Mouse (Mus musculus) midbrain, postnatal 0 days (tissue): Measurements from ENCODE around the gene Peli2. TPM values are rescaled to one million over a fixed set of nuclear protein-coding genes. Genes with fewer than 3 reads are reported as not detected.

Experiments used
- ATAC-seq: fragments of 200-750 bp; cut with Nextera tagmentation; 2 replicates; pipeline ENCODE4 v1.8.0; 2017; ENCODE audit warnings: moderate number of reproducible peaks, mild to moderate bottlenecking, moderate TSS enrichment, moderate library complexity; ENCODE audit not compliant: low FRiP score
- DNase-seq: peaks from one replicate; pipeline ENCODE4 v3.0.0-alpha.2; 2015; ENCODE audit warnings: low spot score
- H3K27ac ChIP-seq: fragments of 300-500 bp; sonication (generic); 2 replicates; pipeline ENCODE4 v1.5.1; 2014; ENCODE audit warnings: low read depth, mild to moderate bottlenecking, low read length, mixed read lengths
- H3K27me3 ChIP-seq: fragments of 300-500 bp; sonication (generic); 2 replicates; pipeline ENCODE4 v1.6.1; 2014; ENCODE audit warnings: low read length, control low read depth, mixed read lengths; ENCODE audit not compliant: insufficient read depth
- H3K36me3 ChIP-seq: fragments of 300-500 bp; sonication (generic); 2 replicates; pipeline ENCODE4 v1.6.1; 2014; ENCODE audit warnings: low read length, control low read depth, mixed read lengths; ENCODE audit not compliant: insufficient read depth
- H3K4me1 ChIP-seq: fragments of 300-500 bp; sonication (generic); 2 replicates; pipeline ENCODE4 v1.6.1; 2014; ENCODE audit warnings: mild to moderate bottlenecking, control low read depth, antibody characterized with exemption, low read length, mixed read lengths; ENCODE audit not compliant: insufficient read depth
- H3K4me2 ChIP-seq: fragments of 300-500 bp; sonication (generic); 2 replicates; pipeline ENCODE4 v1.6.1; 2014; ENCODE audit warnings: low read depth, mild to moderate bottlenecking, low read length, mixed read lengths; ENCODE audit not compliant: poor library complexity, severe bottlenecking
- H3K4me3 ChIP-seq: fragments of 300-500 bp; sonication (generic); 2 replicates; pipeline ENCODE4 v1.5.1; 2014; ENCODE audit warnings: low read depth, mild to moderate bottlenecking, low read length, moderate library complexity
- H3K9ac ChIP-seq: fragments of 300-500 bp; sonication (generic); replicated peaks from 2 replicates; pipeline ENCODE4 v1.6.1; 2014; ENCODE audit warnings: mild to moderate bottlenecking, low read length, moderate library complexity, mixed read lengths; ENCODE audit not compliant: poor library complexity, severe bottlenecking
- H3K9me3 ChIP-seq: fragments of 300-500 bp; sonication (generic); 2 replicates; pipeline ENCODE4 v1.6.1; 2016; ENCODE audit warnings: low read length, control low read depth
- CTCF ChIP-seq: IDR thresholded peaks from 2 replicates; pipeline ENCODE4 v1.5.1; 2016; ENCODE audit warnings: antibody characterized with exemption, mild to moderate bottlenecking
- WGBS: fragments of 180-500 bp; shearing (Covaris S2); extraction: QIAGEN DNeasy Blood & Tissue Kit; methylation state at CpG from one replicate; pipeline ENCODE4 v1.1.7; 2014; 5-methylcytosine and 5-hydroxymethylcytosine counted together
- polyA plus RNA-seq: library from polyadenylated mRNA; unstranded; fragments of >200 nt; fragmentation: Nextera tagmentation; extraction: Ambion mirVana; gene quantifications from 2 replicates; pipeline ENCODE4 v1.2.1, GENCODE M21; 2015
- total RNA-seq: library from RNA; depleted of rRNA; stranded (reverse); fragments of >200 nt; gene quantifications from 2 replicates; pipeline ENCODE4 v1.2.3, GENCODE M21; 2014

The Peli2 gene
- total and polyA plus RNA-seq, 2 experiments from 2014 or later: 6.5 to 22.3 TPM

GRCm38 (mm10) chr14:48121529-48122517 lies 1.2 kb downstream of the Peli2 start:
- Histone ChIP-seq H3K36me3 (no peaks in the 10 kb centered on the region), H3K4me3 (peak overlapping the region; percentile 85), H3K9me3 (no peaks in the 10 kb centered on the region), H3K4me2 (peak overlapping the region; percentile 95), H3K27me3 (no peaks in the 10 kb centered on the region), H3K27ac (peak overlapping the region; percentile 78), H3K4me1 (0 out of 2 replicates have a peak, but pooled peaks cover 5% of the 10 kb centered on the region), H3K9ac (peak overlapping the region; percentile 78)
- peak; percentile 48 for DNase-seq
- no peak for ATAC-seq
- WGBS: under 1% methylated on average over 32 of the region's 32 CpGs
- no peak for TF ChIP-seq CTCF

DNA sequence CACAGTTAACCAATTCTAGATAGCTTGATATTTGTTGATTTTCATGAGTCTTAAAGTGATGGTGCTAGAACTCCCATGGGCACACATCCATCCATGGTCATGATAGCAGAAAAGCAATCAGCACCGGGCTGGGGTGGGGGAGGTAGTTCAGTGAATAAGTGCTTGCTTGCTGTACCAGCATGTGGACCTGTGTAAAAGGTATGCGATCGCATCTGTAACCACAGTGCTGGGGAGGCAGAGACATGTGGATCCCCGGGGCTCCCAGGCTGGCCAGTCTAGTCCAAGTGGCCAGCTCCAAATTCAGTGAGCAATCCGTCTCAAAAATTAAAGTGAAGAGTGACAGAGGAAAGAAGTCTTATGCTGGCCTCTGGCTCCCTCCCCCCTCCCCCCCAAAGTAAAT lies 3.4 kb downstream of the Peli2 start:
- 66% methylated on average over 5 of the region's 5 CpGs for WGBS
- no peaks in the 10 kb centered on the region for H3K36me3 ChIP-seq
- H3K27me3 ChIP-seq: no peaks in the 10 kb centered on the region
- H3K4me1 ChIP-seq: peaks cover 6% of the 10 kb centered on the region; the same call in 1 of the 2 replicates
- no peak overlapping the region for H3K27ac ChIP-seq
- no peaks in the 10 kb centered on the region for H3K9me3 ChIP-seq
- DNase-seq: no peak
- H3K4me2 ChIP-seq: no peak overlapping the region
- ATAC-seq: no peak
- H3K9ac ChIP-seq: no peak overlapping the region
- no peak for TF ChIP-seq CTCF
- H3K4me3 ChIP-seq: no peak overlapping the region

DNA sequence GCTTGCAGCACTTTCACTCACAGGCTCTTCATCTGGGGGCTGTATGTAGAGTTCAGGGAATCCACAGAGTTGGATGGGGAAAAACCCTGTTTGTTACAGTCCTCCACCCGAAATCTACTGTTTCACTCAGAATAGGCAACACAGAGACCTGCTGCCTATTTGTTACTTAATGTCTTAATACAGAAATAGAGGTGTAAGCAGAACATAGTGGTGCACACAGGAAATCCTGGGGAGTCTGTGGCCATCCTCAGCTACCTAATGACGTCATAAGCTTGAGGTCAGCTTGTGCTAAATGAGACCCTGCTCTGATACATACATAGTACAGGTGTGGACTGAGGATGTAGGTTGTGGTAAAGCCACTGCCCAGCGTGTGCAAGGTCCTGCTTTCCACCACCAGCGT lies 4.2 kb downstream of the Peli2 start:
- H3K4me3 ChIP-seq: no peak overlapping the region
- 59% methylated on average over 4 of the region's 4 CpGs for WGBS
- H3K36me3 ChIP-seq: no peaks in the 10 kb centered on the region
- no peak for TF ChIP-seq CTCF
- H3K9me3 ChIP-seq: no peaks in the 10 kb centered on the region
- no peak overlapping the region for H3K9ac ChIP-seq
- H3K27ac ChIP-seq: no peak overlapping the region
- H3K4me1 ChIP-seq: peaks cover 6% of the 10 kb centered on the region; the same call in 1 of the 2 replicates
- no peaks in the 10 kb centered on the region for H3K27me3 ChIP-seq
- H3K4me2 ChIP-seq: no peak overlapping the region
- DNase-seq: no peak
- ATAC-seq: no peak

DNA sequence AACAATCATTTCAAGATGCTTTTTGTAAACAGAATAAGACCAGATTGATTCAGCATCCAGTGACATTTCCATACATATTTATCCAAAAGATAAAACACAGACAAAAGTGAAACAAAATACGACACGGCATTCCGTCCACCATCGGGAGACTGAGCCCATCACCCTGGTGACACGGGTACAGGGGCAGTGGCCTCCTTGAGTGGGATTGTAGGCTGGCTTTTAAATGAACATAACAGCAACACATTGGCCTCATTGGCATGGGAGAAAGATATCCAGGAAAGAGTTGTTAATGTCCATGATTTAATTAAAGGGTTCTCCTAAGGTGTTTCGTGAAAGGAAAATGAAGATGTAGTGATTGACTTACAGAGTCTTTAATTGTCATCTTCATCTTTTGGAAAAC lies 5.3 kb downstream of the Peli2 start:
- Histone ChIP-seq H3K36me3 (no peaks in the 10 kb centered on the region), H3K9me3 (no peaks in the 10 kb centered on the region), H3K27ac (no peak overlapping the region), H3K4me1 (peaks cover 6% of the 10 kb centered on the region; the same call in 1 of the 2 replicates), H3K4me2 (no peak overlapping the region), H3K27me3 (no peaks in the 10 kb centered on the region), H3K4me3 (no peak overlapping the region), H3K9ac (no peak overlapping the region)
- ATAC-seq (no peak), DNase-seq (no peak)
- no peak for TF ChIP-seq CTCF
- 79% methylated on average over 6 of the region's 6 CpGs for WGBS

DNA sequence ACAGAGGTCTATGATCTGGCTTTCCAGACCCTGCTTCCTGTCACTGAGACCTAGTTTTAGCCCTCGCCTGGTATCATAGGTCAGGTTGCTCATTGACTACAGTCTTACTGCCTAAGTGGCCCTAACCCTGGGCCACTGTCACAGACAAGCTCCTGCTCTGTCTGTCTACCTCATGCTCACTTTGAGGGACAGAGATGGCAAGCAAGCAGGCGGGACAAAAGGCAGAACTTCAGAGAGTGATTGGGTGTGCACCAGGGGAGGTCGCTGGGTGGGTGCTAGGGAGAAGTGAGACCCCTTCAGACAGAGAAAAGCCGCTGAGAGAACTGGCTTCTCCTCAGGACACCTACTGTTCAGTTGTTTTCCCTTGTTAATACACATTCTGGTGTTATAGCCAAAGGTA lies 6.3 kb downstream of the Peli2 start:
- Histone ChIP-seq H3K4me1 (peaks cover 6% of the 10 kb centered on the region; the same call in 1 of the 2 replicates), H3K27me3 (no peaks in the 10 kb centered on the region), H3K4me2 (no peak overlapping the region), H3K27ac (no peak overlapping the region), H3K4me3 (no peak overlapping the region), H3K9ac (no peak overlapping the region), H3K36me3 (no peaks in the 10 kb centered on the region), H3K9me3 (no peaks in the 10 kb centered on the region)
- 76% methylated on average over 4 of the region's 4 CpGs for WGBS
- DNase-seq (no peak), ATAC-seq (no peak)
- no peak for TF ChIP-seq CTCF

- Histone ChIP-seq H3K9me3 (no peaks in the 10 kb centered on the region), H3K4me3 (no peak overlapping the region), H3K4me1 (peaks cover 6% of the 10 kb centered on the region; the same call in 1 of the 2 replicates), H3K27me3 (no peaks in the 10 kb centered on the region), H3K36me3 (no peaks in the 10 kb centered on the region), H3K9ac (no peak overlapping the region), H3K4me2 (no peak overlapping the region), H3K27ac (no peak overlapping the region)
- no peak for TF ChIP-seq CTCF
- DNase-seq (no peak), ATAC-seq (no peak)
- WGBS: 15% methylated on average over 8 of the region's 8 CpGs
Measured at GRCm38 (mm10) chr14:48127609-48128185, 7.1 kb downstream of the Peli2 start.
